Mouse (Mus musculus) kidney, postnatal 25 days (tissue): ENCODE data around the gene Olfr66.

Experiments
- DNase-seq, 2 experiments: peaks; one replicate each; pipeline ENCODE4 v3.0.0; 2021; ENCODE audit warnings: mixed read lengths in 2 of 2

Gene Olfr66

DNA sequence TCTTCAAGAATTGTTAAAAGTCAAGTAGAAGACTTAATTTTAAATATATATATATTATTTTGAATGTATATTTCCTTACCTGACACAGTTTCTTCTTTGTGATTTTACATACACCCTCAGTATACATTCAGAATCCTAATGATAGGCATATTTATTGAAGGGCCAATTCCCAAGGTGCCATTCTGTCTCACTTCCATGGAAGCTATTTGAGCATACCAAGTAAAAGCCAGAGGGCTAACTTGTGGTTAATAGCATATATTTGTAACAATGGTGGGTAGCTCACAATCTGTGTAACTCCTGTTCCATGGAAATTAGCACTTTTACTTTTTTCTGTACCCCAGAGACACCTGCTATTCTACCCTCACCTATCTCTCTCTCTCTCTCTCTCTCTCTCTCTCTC is at the start of gene Olfr66:
TSS of gene Olfr66 (minus strand) at position 101 of the 400 bp plus-strand sequence.
- DNase-seq = no peak

DNA sequence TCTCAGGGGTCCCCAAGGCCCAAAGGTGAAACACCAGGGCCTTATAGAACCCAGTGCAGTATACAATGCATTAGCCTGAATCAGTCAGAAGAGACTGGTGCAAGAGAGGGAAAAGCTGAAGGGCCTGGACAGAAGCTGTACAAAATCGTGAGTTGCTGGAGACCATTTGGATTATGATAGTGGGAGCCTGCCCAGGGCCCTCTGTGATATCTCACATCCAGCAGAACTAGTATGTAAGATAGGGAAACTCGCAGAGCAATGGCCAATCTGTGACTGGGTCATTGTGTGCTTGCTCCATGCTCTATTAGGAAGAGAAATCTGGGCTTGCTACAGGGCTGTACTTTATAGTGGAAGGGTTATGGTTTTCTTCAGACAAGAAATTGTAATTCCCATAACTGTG is 48.2 kb upstream of the Olfr66 start, which contains the start of gene Olfr632:
TSS of gene Olfr632 (plus strand) at position 84 of the 400 bp plus-strand sequence.
- DNase-seq = no peak

DNA sequence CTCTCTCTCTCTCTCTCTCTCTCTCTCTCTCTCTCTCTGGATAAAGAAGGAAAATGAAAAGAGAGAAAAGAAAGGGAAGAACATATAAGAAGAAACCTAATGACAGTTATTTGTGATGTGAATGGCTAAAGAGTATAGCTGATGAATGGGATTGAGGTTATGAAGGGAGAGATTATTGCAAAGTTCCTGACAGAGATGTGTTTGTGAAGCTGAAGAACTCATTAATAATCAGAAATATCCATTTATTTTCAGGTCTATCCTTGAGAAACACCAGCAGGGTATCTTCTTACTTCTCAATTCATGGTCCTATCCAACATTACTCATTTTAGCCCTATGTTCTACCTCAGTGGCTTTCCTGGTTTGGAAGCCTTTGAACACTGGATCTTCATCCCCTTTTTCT is 42.5 kb upstream of the Olfr66 start, which contains the start of gene Olfr631:
TSS of gene Olfr631 (plus strand) at position 301 of the 400 bp plus-strand sequence.
- DNase-seq = no peak

DNA sequence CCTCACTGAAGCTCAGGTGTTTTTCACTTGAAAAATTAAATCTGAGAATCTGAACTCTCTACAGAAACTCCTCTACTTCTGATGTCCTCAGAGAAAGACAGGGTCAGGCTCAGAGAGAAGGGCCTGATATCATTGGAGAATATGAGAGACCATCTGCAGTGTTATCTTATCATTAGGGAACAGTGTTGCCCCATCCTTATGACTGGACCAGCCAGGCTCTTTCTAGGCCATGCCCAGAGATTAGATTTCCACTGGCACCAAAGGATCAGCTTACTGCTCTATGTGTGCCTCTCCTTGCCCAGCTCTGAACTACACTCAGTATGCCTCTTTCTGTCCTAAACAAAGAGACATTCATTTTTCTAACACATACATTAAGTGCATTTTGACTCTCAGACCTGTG is 29.3 kb upstream of the Olfr66 start:
- no peak for DNase-seq

DNA sequence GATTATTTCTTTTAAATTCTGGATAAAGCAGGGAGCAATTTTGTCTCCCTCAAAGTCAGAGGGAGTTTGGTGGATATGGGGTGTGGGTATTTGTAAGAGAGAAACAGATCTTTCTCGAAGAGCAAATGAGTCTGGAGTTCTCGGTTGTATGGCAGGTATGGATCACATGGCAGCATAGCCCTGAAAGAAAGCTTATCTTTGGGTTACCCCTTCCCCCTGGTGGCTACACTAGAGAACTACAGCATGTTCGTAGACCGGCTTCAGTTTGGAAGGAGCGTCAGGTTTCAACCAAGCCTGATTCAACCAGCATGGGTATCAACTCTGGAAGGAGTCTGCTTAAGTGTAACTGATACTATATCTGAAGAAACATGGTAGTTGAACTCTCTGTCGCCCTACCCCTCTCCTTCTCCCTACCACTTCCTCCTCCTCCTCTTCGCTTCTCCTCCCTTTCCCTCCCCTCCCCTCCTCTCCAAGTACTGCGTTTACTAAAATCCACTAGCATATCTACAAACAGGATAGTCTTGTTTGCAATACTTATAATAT is 27.0 kb upstream of the Olfr66 start:
- DNase-seq = no peak

DNA sequence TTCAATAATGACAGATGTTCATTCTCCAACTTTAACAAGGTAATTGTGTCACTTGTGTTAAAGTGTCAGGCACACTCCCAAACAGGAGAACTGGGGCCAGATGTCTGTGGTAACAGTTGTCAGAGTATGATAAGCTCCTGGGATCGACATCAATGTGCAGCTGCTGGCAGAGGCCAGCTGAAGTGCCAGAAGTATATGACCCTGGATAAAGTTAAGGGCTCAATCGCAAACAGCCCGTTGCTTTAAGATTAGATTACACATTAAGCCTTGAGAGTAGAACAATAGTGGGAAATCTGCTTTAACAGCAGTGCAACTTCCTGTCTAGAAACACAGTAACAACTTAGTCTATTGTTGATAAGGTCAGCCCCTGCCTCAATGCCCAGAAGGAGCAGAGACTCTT is 24.0 kb upstream of the Olfr66 start:
- no peak for DNase-seq

DNA sequence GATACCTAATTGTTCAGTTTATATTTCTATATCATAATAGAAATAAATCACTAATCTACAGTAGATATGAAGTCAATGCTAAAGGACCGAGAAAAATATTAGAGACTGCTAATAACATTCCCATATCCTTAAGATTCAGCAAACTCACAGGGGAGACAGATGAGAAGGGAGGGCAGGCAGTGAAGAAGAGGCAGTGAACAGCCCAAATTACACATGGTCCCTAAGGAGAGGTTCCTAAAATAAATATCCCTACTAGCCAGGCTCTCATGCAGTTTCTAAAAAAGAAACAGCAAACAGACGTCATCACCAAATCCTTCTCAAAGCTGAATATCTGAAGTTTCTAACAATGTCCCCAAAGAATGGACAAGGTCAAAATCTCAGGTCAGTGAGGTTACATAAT is 17.1 kb upstream of the Olfr66 start, which contains the start of gene Olfr65:
TSS of gene Olfr65 (plus strand) at position 301 of the 400 bp plus-strand sequence.
- no peak for DNase-seq

DNA sequence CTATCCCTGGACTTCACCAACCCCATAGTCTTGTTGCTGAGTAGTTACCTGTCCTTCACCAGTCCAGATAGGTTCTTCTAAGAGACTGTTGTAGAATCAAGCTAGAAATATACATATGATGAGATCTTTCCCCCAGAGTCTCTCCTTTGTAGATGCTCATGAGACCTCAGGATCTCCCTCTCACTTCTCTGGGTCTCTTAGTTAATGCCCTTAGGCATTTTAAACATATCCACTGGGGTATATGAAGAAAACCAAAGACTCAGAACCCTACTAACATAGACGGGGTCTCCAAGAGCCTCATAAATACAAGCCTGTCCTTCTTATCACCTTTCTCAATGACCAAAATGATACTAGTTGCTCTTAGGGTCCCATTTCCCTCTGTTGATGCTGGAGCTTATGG is 8.3 kb upstream of the Olfr66 start, which contains the start of gene Olfr64:
TSS of gene Olfr64 (minus strand) at position 101 of the 400 bp plus-strand sequence.
- DNase-seq = no peak

DNA sequence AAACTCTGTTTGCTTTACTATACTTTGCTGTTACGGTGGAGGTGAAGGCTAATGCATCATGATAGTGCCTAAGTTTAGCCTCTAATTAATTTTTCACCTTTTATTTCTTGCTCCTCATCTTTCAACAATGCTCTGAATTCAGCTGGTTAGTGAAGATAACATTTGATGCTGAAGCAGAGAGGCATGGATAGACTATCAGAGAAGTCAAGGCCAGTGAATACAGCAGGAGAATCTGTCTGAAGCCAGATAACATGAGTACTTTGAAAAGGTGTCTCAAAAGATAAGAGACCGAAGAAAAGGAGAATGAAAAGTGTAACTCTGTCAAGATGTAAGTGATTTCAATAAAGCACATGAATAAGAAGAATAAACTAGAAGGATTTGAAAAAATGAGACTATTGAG is 9.0 kb downstream of the Olfr66 start:
- no peak for DNase-seq

DNA sequence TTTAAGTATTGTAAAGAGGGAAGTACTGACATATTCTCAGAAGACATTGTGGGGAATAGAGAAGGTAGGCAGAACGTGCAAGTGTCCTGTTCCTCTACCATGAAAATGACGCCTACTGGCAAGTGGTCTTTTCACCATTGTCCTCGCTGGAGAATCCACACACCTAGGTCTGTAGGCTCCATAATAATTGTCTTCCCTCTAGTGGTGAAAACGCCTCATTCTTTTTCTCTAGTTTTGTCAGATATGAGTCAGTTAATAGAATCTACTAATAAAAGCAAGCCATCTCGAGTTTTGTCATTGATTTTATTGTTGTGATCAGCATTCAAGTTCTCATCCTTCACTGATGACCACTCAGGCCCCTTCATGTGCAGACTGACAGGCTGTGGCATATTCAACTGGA is 11.6 kb downstream of the Olfr66 start:
- DNase-seq = no peak

DNA sequence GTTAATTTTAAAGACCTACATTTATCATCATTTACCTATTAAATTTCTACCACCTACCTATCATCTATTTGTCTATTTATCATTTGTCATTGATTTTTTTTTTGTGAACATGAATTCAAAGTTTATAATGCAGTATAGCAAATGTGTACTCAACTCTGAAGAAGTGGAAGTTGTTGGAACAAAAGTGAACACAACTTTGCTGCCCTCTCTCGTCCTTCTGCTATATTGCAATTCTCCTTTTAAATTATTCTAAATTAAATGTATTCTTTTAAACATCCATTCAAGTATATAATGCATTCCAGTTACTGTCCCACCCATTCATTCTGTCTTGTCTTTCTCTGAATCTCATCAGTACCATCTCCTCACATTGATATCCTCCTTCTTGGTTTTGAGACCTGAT is 13.0 kb downstream of the Olfr66 start:
- no peak for DNase-seq

DNA sequence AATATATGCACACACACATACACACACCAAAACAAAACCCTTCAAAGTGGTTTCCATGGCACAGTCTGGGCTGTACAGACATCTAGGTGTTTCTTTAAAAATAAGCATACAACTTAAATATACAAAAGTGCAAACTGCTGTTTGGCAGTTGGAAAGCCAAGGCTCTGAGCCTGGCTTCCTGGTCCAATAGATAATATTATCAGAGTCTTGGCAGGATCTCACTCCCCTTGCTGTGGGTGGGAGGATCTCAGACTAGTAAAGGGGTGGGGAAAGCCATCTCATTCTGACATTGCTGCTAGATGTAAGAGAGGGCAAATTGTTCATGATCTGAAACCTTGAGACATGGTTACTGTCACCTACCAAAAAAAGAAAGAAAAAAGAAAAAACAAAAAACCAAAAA is 15.4 kb downstream of the Olfr66 start:
- DNase-seq = no peak

DNA sequence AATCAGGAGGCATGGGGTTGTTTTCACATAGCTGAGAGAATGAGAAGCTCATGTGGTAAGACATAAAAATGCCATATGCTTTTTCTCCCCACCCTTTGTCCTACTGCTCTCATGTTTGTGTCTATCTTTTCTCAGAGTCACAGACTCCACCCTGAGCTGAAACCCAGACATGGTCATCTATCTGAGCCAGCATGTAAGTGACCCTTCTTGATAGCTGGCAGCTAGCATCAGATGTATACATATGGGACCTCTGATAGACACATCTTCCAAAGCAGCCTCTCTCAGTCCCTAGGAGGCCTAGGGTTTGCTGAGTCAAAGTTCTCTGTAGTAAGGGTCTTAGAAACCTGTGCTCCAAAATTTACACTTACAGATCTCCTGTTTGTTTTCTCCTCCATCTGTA is 20.3 kb downstream of the Olfr66 start:
- no peak for DNase-seq

DNA sequence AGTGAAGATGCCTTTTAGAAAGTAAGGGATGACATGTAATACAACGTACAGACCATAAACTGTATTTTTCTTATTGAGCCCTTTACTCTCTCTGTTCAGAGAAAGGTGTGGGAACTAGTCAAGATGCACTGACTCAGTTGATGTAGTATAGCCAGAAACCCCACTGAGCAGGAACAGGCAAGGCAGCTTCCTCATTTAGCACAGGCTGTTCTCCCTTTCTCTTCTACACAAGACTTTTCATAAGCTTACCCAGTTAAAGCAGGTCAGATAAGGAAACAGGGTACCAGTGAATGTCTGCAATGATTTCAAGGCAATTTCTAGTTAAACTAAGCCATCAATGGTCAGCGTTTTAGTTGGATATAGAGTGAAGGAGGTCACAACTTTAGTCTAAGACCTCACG is 24.5 kb downstream of the Olfr66 start:
- no peak for DNase-seq

DNA sequence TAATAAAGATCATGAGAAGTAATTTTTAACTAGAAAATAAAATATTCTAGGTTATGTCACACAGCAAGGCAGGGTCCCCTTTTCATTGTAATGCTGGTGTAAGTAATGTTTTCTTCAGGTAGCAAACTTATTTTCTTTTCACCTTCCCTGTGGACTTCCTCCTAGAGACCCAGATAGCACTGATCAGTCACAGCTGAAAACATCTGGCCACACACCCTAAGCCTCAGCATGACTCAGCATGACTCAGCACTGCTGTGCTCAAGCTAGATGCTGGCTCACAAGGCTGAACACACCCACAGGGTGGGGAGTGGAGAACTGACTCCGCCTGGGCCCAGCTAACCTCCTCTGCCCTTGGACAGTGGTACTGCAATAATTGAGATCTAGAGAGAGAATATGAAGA is 25.2 kb downstream of the Olfr66 start:
- DNase-seq = peak in 1 of 2 experiments; percentile 37

DNA sequence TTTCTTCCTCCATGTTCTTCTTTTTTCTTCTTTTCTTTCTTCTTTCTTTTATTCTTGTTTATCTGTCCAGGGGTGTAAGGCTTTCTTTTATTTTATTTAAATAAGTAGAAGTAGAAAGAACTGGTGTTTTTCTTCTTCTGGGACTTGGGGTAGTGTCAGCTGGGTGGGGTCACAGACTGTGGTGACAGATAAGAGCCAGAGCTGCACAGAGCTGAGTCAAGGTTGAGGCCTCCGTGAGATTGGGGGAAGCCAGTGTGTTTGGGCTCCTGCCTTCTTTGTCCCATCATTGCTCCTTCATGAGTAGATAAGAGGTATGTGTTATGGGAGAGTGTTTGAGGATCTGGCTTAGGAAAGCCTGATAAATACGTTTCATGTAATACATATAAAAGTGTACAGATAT is 27.0 kb downstream of the Olfr66 start:
- no peak for DNase-seq

DNA sequence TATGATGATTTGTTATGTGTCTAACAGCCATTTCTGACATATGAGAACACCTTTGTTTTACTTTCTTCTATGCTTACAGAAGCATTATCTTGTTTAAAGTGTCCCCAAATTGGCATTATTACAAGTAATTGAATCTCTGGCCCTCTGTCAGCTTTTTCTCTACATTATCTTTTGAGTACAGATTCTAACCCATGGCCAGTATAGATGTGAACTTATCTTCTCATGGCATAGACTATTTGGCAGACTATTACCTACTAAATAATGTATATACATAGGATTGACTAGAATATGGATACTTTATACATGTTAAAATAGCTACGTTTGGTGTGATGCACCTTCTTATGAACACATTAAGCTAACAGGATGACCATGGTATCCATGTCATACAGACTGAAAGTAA is 31.4 kb downstream of the Olfr66 start:
- DNase-seq = no peak

DNA sequence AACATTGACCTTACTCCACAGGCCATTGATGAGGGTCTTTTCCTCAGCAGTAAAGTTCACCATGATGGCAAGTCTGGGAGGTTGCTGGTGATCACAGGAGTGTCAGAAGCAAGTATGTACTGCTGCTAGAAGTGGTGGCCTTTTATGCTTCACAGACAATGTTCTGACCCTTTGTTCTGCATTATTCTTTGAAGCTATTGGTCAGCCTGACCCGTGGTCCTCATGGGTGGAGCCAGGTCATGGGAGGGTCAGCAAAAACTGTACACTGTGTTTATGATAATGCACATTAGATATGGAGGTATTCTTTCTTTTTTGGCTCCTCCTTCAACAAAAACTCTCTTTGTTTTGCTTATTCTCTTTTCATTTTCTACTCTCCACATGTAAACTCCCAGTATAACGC is 33.0 kb downstream of the Olfr66 start, which contains the start of gene Hbb-y:
TSS of gene Hbb-y (minus strand) at position 127 of the 400 bp plus-strand sequence.
- no peak for DNase-seq

DNA sequence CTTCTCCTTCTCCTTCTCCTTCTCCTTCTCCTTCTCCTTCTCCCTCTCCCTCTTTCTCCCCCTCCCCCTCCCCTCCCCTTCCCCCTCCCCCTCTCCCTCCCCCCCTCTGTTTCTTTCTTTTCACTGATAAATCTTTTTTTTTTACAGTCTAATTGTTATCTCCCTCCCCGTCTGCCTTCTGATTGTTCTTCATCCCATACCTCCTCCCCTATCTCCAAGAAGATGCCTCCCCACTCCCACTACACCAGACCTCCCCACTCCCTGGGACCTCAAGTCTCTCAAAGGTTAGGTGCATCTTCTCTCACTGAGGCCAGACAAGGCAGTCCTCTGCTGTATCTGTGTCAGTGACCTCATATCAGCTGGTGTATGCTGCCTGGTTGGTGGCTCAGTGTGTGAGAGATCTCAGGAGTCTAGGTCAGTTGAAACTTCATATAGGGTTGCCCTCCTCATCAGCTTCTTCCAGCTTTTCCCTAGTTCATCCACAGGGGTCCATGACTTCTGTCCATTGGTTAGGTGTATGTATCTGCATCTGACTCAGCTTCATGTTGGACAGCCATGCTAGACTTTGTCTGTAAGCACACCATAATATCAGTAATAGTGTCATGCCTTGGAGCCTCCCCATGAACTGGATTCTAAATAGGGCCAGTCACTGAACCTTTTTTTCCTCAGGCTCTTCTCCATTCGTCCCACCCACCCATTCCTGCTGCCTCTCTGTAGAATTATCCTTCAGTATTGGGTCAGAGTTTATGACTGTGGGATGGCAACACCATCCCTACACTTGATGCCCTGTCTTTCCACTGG is 41.3 kb downstream of the Olfr66 start:
- no peak for DNase-seq

DNA sequence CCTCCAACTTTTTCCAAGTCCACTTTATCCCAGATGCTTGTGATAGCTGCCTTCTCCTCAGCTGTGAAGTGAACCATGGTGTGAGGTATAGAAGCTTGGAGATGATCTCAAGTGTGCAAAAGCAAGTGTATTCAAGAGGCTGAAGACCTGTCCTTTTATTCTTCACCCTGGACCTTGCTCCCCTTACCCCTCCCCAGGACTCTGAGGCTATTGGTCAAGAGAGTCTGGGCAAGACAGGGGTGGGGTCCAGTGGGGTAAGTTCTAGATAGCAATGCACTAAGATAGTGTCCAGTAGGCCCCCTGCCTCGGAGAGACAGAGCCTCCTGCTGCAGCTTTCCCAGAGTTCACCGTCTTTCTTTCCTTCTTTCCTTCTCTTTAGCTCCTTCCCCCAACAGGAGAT is 43.0 kb downstream of the Olfr66 start, which contains the start of gene Hbb-bh1:
TSS of gene Hbb-bh1 (minus strand) at position 131 of the 400 bp plus-strand sequence.
- no peak for DNase-seq

DNA sequence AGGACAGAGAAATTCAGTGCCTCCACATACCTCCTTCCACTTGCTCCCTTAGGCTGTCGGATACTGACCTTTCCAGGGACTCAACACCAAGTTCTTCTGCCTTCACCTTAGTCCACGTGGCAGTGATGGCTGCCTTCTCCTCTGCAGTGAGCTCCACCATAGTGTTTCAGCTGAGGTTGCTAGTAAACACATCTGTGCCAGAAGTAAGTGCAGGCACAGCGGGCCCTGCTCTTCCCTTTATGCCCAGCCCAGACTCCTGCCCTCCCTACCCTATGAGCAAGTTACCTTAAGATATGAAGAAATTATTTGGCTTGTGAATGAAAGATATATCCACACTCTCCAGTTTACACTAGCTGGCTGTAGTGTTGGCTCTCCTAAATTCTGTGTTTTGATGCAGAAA is 45.8 kb downstream of the Olfr66 start, which contains the start of gene Hbb-bh2:
TSS of gene Hbb-bh2 (minus strand) at position 253 of the 400 bp plus-strand sequence.
- no peak for DNase-seq
